Mouse (Mus musculus) stomach, embryonic 15.5 days (tissue): ENCODE data around the gene Ptprk. TPM values are rescaled to one million over a fixed set of nuclear protein-coding genes. Genes with fewer than 3 reads are reported as not detected.

Experiments used
- ATAC-seq: fragments of 200-750 bp; cut with Nextera tagmentation; 2 replicates; pipeline ENCODE4 v1.8.0; 2017; ENCODE audit warnings: low read depth, moderate number of reproducible peaks, moderate TSS enrichment; ENCODE audit not compliant: insufficient read depth, low FRiP score
- H3K27ac ChIP-seq: fragments of 300-500 bp; sonication (generic); 2 replicates; pipeline ENCODE4 v1.5.1; 2015; ENCODE audit warnings: mild to moderate bottlenecking, inconsistent platforms
- H3K27me3 ChIP-seq: fragments of 300-500 bp; sonication (generic); replicated peaks from 2 replicates; pipeline ENCODE4 v1.6.1; 2015; ENCODE audit warnings: inconsistent platforms
- H3K36me3 ChIP-seq: fragments of 300-500 bp; sonication (generic); 2 replicates; pipeline ENCODE4 v1.6.1; 2015; ENCODE audit warnings: inconsistent platforms
- H3K4me1 ChIP-seq: fragments of 300-500 bp; sonication (generic); 2 replicates; pipeline ENCODE4 v1.6.1; 2015; ENCODE audit warnings: inconsistent platforms
- H3K4me2 ChIP-seq: fragments of 300-500 bp; sonication (generic); 2 replicates; pipeline ENCODE4 v1.6.1; 2015; ENCODE audit warnings: mild to moderate bottlenecking, inconsistent platforms
- H3K4me3 ChIP-seq: fragments of 300-500 bp; sonication (generic); replicated peaks from 2 replicates; pipeline ENCODE4 v1.5.1; 2015; ENCODE audit warnings: inconsistent platforms
- H3K9ac ChIP-seq: fragments of 300-500 bp; sonication (generic); 2 replicates; pipeline ENCODE4 v1.6.1; 2015; ENCODE audit warnings: inconsistent platforms
- H3K9me3 ChIP-seq: fragments of 300-500 bp; sonication (generic); 2 replicates; pipeline ENCODE4 v1.6.1; 2016; ENCODE audit warnings: inconsistent platforms
- WGBS: fragments of 180-500 bp; shearing (Covaris S2); methylation state at CpG from one replicate; pipeline ENCODE4 v1.1.7; 2015; 5-methylcytosine and 5-hydroxymethylcytosine counted together
- polyA plus RNA-seq: library from polyadenylated mRNA; unstranded; fragments of >200 nt; fragmentation: Nextera tagmentation; extraction: Ambion mirVana; gene quantifications from 2 replicates; pipeline ENCODE4 v1.2.1, GENCODE M21; 2015

Ptprk gene
- polyA plus RNA-seq, 1 experiment from 2014 or later, result 46.7 TPM

- Histone ChIP-seq H3K27ac (no peak overlapping the region), H3K9me3 (no peaks in the 10 kb centered on the region), H3K27me3 (no peaks in the 10 kb centered on the region), H3K4me3 (no peak overlapping the region), H3K36me3 (peaks cover 6% of the 10 kb centered on the region), H3K4me2 (no peak overlapping the region), H3K9ac (no peak overlapping the region), H3K4me1 (no peaks in the 10 kb centered on the region)
- ATAC-seq, result no peak
- 66% methylated on average over 4 of the region's 4 CpGs for WGBS
Measured at GRCm38 (mm10) chr10:28586565-28587138, 512.0 kb downstream of the Ptprk start.

- ATAC-seq, result no peak
- H3K36me3 ChIP-seq, result 0 out of 2 replicates have a peak, but pooled peaks cover 7% of the 10 kb centered on the region
- no peaks in the 10 kb centered on the region for H3K27me3 ChIP-seq
- H3K4me3 ChIP-seq, result no peak overlapping the region
- no peak overlapping the region for H3K4me2 ChIP-seq
- H3K27ac ChIP-seq, result no peak overlapping the region
- no peaks in the 10 kb centered on the region for H3K4me1 ChIP-seq
- H3K9ac ChIP-seq, result no peak overlapping the region
- 87% methylated on average over 4 of the region's 4 CpGs for WGBS
- H3K9me3 ChIP-seq, result no peaks in the 10 kb centered on the region
Measured at GRCm38 (mm10) chr10:28588401-28588800, 513.8 kb downstream of the Ptprk start.

- 63% methylated on average over 3 of the region's 3 CpGs for WGBS
Measured at GRCm38 (mm10) chr10:28590822-28591221, 516.2 kb downstream of the Ptprk start.

GRCm38 (mm10) chr10:28593566-28594292 is 519.1 kb downstream of the Ptprk start:
- Histone ChIP-seq H3K27me3 (no peaks in the 10 kb centered on the region), H3K36me3 (0 out of 2 replicates have a peak, but pooled peaks cover 4% of the 10 kb centered on the region), H3K9me3 (no peaks in the 10 kb centered on the region), H3K27ac (no peak overlapping the region), H3K4me2 (no peak overlapping the region), H3K9ac (no peak overlapping the region), H3K4me1 (no peaks in the 10 kb centered on the region), H3K4me3 (no peak overlapping the region)
- 45% methylated on average over 3 of the region's 4 CpGs for WGBS
- ATAC-seq, result no peak

More at GRCm38 (mm10) chr10:28590822-28591221, 516.2 kb downstream of the Ptprk start:
- Histone ChIP-seq H3K9ac (no peak overlapping the region), H3K27me3 (no peaks in the 10 kb centered on the region), H3K4me3 (no peak overlapping the region), H3K4me1 (no peaks in the 10 kb centered on the region), H3K27ac (no peak overlapping the region), H3K4me2 (no peak overlapping the region), H3K9me3 (no peaks in the 10 kb centered on the region), H3K36me3 (0 out of 2 replicates have a peak, but pooled peaks cover 7% of the 10 kb centered on the region)
- ATAC-seq, result no peak

GRCm38 (mm10) chr10:28596897-28597296 is 522.3 kb downstream of the Ptprk start:
- WGBS, result 96% methylated on average over 3 of the region's 3 CpGs

GRCm38 (mm10) chr10:28609136-28609535 is 534.5 kb downstream of the Ptprk start:
- H3K4me1 ChIP-seq, result no peaks in the 10 kb centered on the region
- no peak overlapping the region for H3K27ac ChIP-seq
- ATAC-seq, result no peak
- H3K9ac ChIP-seq, result no peak overlapping the region
- no peak overlapping the region for H3K4me3 ChIP-seq
- WGBS, result 73% methylated on average over 3 of the region's 3 CpGs
- no peaks in the 10 kb centered on the region for H3K36me3 ChIP-seq
- no peaks in the 10 kb centered on the region for H3K9me3 ChIP-seq
- no peaks in the 10 kb centered on the region for H3K27me3 ChIP-seq
- H3K4me2 ChIP-seq, result no peak overlapping the region

More at GRCm38 (mm10) chr10:28596897-28597296, 522.3 kb downstream of the Ptprk start:
- Histone ChIP-seq H3K4me3 (no peak overlapping the region), H3K27ac (no peak overlapping the region), H3K4me2 (no peak overlapping the region), H3K9ac (no peak overlapping the region), H3K9me3 (no peaks in the 10 kb centered on the region), H3K27me3 (no peaks in the 10 kb centered on the region), H3K4me1 (no peaks in the 10 kb centered on the region), H3K36me3 (0 out of 2 replicates have a peak, but pooled peaks cover 4% of the 10 kb centered on the region)
- ATAC-seq, result no peak

GRCm38 (mm10) chr10:28614396-28614795 is 539.8 kb downstream of the Ptprk start:
- Histone ChIP-seq H3K4me3 (no peak overlapping the region), H3K4me2 (no peak overlapping the region), H3K4me1 (no peaks in the 10 kb centered on the region), H3K27ac (no peak overlapping the region), H3K9me3 (no peaks in the 10 kb centered on the region), H3K36me3 (no peaks in the 10 kb centered on the region), H3K27me3 (no peaks in the 10 kb centered on the region), H3K9ac (no peak overlapping the region)
- ATAC-seq, result no peak
- 46% methylated on average over 2 of the region's 2 CpGs for WGBS

- Histone ChIP-seq H3K4me3 (no peak overlapping the region), H3K4me1 (no peaks in the 10 kb centered on the region), H3K9ac (no peak overlapping the region), H3K27me3 (no peaks in the 10 kb centered on the region), H3K9me3 (no peaks in the 10 kb centered on the region), H3K36me3 (no peaks in the 10 kb centered on the region), H3K27ac (no peak overlapping the region), H3K4me2 (no peak overlapping the region)
- WGBS, result 94% methylated on average over 7 of the region's 7 CpGs
- ATAC-seq, result no peak
Measured at GRCm38 (mm10) chr10:28617203-28617602, 542.6 kb downstream of the Ptprk start.

- no peak overlapping the region for H3K4me2 ChIP-seq
- WGBS, result 61% methylated on average over 2 of the region's 2 CpGs
- H3K36me3 ChIP-seq, result no peaks in the 10 kb centered on the region
- ATAC-seq, result no peak
- no peak overlapping the region for H3K4me3 ChIP-seq
- H3K27me3 ChIP-seq, result no peaks in the 10 kb centered on the region
- H3K27ac ChIP-seq, result no peak overlapping the region
- no peak overlapping the region for H3K9ac ChIP-seq
- H3K4me1 ChIP-seq, result no peaks in the 10 kb centered on the region
- no peaks in the 10 kb centered on the region for H3K9me3 ChIP-seq
Measured at GRCm38 (mm10) chr10:28618002-28618401, 543.4 kb downstream of the Ptprk start.

- WGBS, result 87% methylated on average over 1 of the region's 1 CpGs
- no peak overlapping the region for H3K27ac ChIP-seq
- H3K4me3 ChIP-seq, result no peak overlapping the region
- no peaks in the 10 kb centered on the region for H3K27me3 ChIP-seq
- no peak overlapping the region for H3K4me2 ChIP-seq
- no peak overlapping the region for H3K9ac ChIP-seq
- no peaks in the 10 kb centered on the region for H3K4me1 ChIP-seq
- no peaks in the 10 kb centered on the region for H3K36me3 ChIP-seq
- no peaks in the 10 kb centered on the region for H3K9me3 ChIP-seq
- no peak for ATAC-seq
Measured at GRCm38 (mm10) chr10:28619415-28619814, 544.8 kb downstream of the Ptprk start.

- Histone ChIP-seq H3K27ac (no peak overlapping the region), H3K4me1 (no peaks in the 10 kb centered on the region), H3K36me3 (no peaks in the 10 kb centered on the region), H3K27me3 (no peaks in the 10 kb centered on the region), H3K9ac (no peak overlapping the region), H3K4me3 (no peak overlapping the region), H3K4me2 (no peak overlapping the region), H3K9me3 (no peaks in the 10 kb centered on the region)
- no peak for ATAC-seq
Measured at GRCm38 (mm10) chr10:28636096-28636495, 561.5 kb downstream of the Ptprk start.

- H3K9ac ChIP-seq, result no peak overlapping the region
- no peak overlapping the region for H3K4me3 ChIP-seq
- H3K4me1 ChIP-seq, result no peaks in the 10 kb centered on the region
- no peaks in the 10 kb centered on the region for H3K36me3 ChIP-seq
- WGBS, result 88% methylated on average over 2 of the region's 2 CpGs
- H3K27me3 ChIP-seq, result no peaks in the 10 kb centered on the region
- no peak overlapping the region for H3K27ac ChIP-seq
- no peak for ATAC-seq
- no peak overlapping the region for H3K4me2 ChIP-seq
- no peaks in the 10 kb centered on the region for H3K9me3 ChIP-seq
Measured at GRCm38 (mm10) chr10:28641887-28642286, 567.3 kb downstream of the Ptprk start.
